Mouse (Mus musculus) intestine, postnatal 0 days (tissue): ENCODE data around the gene Nup205. TPM values are rescaled to one million over a fixed set of nuclear protein-coding genes. Genes with fewer than 3 reads are reported as not detected.

Source experiments
- ATAC-seq: fragments of 200-750 bp; cut with Nextera tagmentation; 2 replicates; pipeline ENCODE4 v1.8.0; 2017; ENCODE audit warnings: mild to moderate bottlenecking, moderate TSS enrichment, moderate library complexity
- H3K27ac ChIP-seq: fragments of 300-500 bp; sonication (generic); 2 replicates; pipeline ENCODE4 v1.5.1; 2014; ENCODE audit warnings: mild to moderate bottlenecking, low read depth, low read length, moderate library complexity
- H3K27me3 ChIP-seq: fragments of 300-500 bp; sonication (generic); replicated peaks from 2 replicates; pipeline ENCODE4 v1.6.1; 2014; ENCODE audit warnings: low read length, mixed read lengths; ENCODE audit not compliant: control insufficient read depth, insufficient read depth
- H3K36me3 ChIP-seq: fragments of 300-500 bp; sonication (generic); 2 replicates; pipeline ENCODE4 v1.6.1; 2014; ENCODE audit warnings: mild to moderate bottlenecking, moderate library complexity; ENCODE audit not compliant: control insufficient read depth, insufficient read depth
- H3K4me1 ChIP-seq: fragments of 300-500 bp; sonication (generic); replicated peaks from 2 replicates; pipeline ENCODE4 v1.6.1; 2014; ENCODE audit warnings: antibody characterized with exemption, low read length, mixed read lengths; ENCODE audit not compliant: control insufficient read depth, insufficient read depth
- H3K4me2 ChIP-seq: fragments of 300-500 bp; sonication (generic); replicated peaks from 2 replicates; pipeline ENCODE4 v1.6.1; 2014; ENCODE audit warnings: low read depth, mild to moderate bottlenecking, moderate library complexity
- H3K4me3 ChIP-seq: fragments of 300-500 bp; sonication (generic); 2 replicates; pipeline ENCODE4 v1.5.1; 2014; ENCODE audit warnings: low read depth, low read length
- H3K9ac ChIP-seq: fragments of 300-500 bp; sonication (generic); 2 replicates; pipeline ENCODE4 v1.6.1; 2014; ENCODE audit warnings: mild to moderate bottlenecking, low read depth, low read length
- H3K9me3 ChIP-seq: fragments of 300-500 bp; sonication (generic); 2 replicates; pipeline ENCODE4 v1.6.1; 2016; ENCODE audit warnings: mixed run types; ENCODE audit not compliant: control insufficient read depth
- CTCF ChIP-seq: sonication (generic); IDR thresholded peaks from 2 replicates; pipeline ENCODE4 v1.5.1; 2016; ENCODE audit warnings: low read depth, mild to moderate bottlenecking, control low read depth, antibody characterized with exemption, moderate library complexity
- WGBS: fragments of 180-500 bp; shearing (Covaris S2); extraction: QIAGEN DNeasy Blood & Tissue Kit; methylation state at CpG from one replicate; pipeline ENCODE4 v1.1.7; 2014; 5-methylcytosine and 5-hydroxymethylcytosine counted together
- polyA plus RNA-seq: library from polyadenylated mRNA; unstranded; fragments of >200 nt; fragmentation: Nextera tagmentation; extraction: Ambion mirVana; gene quantifications from 2 replicates; pipeline ENCODE4 v1.2.1, GENCODE M21; 2015

Nup205 gene
- polyA plus RNA-seq, 1 experiment from 2014 or later = 7.7 TPM

DNA sequence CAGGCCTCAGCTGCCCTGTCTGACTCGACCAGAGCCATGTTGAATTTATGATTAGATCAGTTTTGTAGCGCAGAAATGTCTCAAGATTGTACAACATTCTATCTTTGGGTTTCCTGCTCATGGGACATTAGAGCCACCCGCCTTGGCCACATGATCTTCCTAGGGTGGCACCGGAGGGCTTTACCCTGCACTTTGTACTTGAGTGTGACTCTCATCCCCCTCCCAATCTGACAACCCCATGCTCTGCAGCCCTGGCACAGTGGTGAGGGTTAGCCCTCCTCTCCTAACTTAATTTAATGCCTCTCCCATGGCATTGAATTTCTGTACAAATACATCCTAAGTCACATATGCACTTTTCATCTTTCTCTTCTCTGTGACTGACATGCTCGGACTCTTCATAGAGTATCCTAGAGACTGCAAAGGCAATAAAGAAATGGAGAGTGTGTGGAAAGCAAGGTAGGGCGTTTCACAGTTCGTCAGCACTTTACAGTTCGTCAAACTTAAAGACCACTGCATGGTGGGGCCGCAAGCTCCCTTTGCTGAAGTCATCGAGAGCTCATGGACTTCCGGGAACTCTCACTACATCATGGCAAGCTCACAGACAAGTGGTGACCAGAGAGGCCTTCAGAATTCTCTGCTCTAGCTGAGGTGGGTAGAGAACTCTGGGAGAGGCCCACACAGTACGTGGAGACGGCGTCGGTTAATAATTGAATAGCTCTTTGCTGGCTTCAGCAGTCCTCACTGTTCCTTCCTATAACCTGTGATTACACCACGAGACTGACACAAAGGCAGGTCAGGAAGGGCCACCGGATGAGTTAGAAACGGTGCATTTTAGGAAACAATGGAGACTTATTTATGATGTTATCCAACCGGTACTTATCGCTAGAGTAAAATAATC is 94.9 kb downstream of the Nup205 start:
- Histone ChIP-seq H3K9me3 (no peaks in the 10 kb centered on the region), H3K9ac (no peak overlapping the region), H3K4me1 (peaks cover 5% of the 10 kb centered on the region), H3K4me3 (no peak overlapping the region), H3K27ac (peak overlapping the region; percentile 41), H3K4me2 (peak overlapping the region; percentile 27; the same call in 1 of the 2 replicates), H3K36me3 (no peaks in the 10 kb centered on the region), H3K27me3 (no peaks in the 10 kb centered on the region)
- peak; percentile 96 for ATAC-seq
- TF ChIP-seq CTCF = no peak
- WGBS = 52% methylated on average over 20 of the region's 20 CpGs

DNA sequence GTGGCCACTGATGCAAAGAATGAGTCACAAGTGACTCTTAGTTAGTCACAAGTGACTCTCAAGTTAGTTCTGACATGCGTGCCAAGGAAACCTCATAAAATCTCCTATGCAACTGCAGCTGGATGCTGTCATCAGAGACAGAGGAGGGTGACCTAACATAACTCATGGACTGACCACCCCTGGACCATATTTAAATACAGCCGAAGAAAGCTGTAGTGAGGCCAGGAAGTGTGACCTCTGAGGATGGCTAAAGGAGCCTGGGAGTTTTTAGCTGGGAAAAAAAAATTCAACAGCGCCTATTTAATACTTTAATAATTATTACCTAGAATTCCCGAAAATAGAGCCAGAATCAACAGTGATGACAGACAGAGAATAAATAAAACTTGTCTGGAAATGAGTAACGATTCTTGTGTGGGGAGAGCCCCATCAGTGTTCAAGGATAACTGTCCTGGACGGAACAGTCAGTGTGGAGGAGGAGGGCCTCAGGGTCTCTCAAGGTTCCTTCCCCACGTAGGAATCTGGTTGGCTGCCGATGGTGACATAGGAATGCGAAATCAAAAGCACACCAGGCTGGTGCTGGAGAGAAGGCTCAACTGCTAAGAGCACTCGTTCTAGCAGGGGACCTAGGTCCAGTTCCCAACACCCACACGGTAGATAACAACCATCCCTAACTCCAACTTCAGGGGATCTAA is 96.3 kb downstream of the Nup205 start:
- no peaks in the 10 kb centered on the region for H3K36me3 ChIP-seq
- no peak overlapping the region for H3K4me2 ChIP-seq
- no peak overlapping the region for H3K27ac ChIP-seq
- no peak for ATAC-seq
- no peak for TF ChIP-seq CTCF
- H3K9ac ChIP-seq = no peak overlapping the region
- 64% methylated on average over 11 of the region's 11 CpGs for WGBS
- peaks cover 5% of the 10 kb centered on the region for H3K4me1 ChIP-seq
- H3K9me3 ChIP-seq = no peaks in the 10 kb centered on the region
- no peak overlapping the region for H3K4me3 ChIP-seq
- no peaks in the 10 kb centered on the region for H3K27me3 ChIP-seq

DNA sequence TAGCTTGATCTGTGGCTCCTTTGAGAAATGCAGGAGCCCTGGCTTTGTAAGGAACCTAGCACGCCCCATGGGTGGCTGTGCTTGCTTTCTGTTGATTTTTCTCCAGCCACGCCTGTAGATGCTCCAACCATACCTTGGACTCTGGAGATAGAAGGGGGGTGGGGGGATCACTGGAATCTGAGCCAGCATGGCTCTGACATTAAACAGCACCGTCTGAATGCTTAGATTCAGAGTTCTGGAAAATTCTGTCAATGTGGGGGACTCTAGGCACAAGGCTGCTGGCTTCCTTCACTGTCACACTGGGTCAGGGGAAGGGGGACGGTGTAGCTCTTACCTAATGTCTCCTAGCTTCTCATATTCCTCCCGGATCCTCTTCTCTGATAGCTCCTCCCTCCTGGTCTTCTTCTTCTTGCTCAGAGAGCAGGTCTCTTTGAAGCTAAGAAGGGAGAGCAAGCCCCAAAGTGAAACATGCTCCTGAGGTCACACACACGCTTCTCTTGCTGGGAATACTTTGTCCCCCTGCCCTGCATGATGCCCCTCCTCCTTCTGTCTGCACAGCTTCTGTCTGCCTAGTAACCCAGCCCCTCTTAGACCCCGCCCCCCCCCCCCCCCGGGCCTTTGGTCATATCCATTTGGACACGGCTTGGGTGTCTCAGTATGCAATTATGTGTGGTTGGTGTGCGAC is 100.8 kb downstream of the Nup205 start:
- no peak overlapping the region for H3K9ac ChIP-seq
- no peaks in the 10 kb centered on the region for H3K4me1 ChIP-seq
- H3K27me3 ChIP-seq = no peaks in the 10 kb centered on the region
- H3K27ac ChIP-seq = no peak overlapping the region
- no peak overlapping the region for H3K4me2 ChIP-seq
- no peak overlapping the region for H3K4me3 ChIP-seq
- no peaks in the 10 kb centered on the region for H3K36me3 ChIP-seq
- TF ChIP-seq CTCF = no peak
- H3K9me3 ChIP-seq = no peaks in the 10 kb centered on the region
- WGBS = 34% methylated on average over 10 of the region's 10 CpGs
- ATAC-seq = no peak

DNA sequence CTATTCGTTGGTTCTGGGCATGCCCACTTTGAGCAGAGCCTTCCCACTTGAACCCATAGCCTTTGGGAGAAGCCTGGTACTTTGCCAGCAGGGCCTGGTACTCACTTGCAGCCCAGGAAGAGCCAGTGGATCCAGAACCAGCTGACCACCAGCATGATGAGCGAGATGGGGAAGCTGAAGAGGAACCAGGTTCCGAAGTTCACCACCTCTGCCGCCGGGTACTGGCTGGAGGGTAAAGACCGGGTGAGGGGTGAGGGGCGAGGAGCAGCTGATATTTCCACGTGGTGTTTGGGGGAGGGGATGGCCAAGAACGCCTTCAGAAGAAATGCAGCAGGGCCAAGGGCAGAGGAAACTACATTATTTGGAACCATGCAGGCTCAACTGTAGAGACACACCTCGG is 102.1 kb downstream of the Nup205 start:
- Histone ChIP-seq H3K27ac (no peak overlapping the region), H3K36me3 (no peaks in the 10 kb centered on the region), H3K27me3 (no peaks in the 10 kb centered on the region), H3K4me1 (no peaks in the 10 kb centered on the region), H3K9ac (no peak overlapping the region), H3K4me3 (no peak overlapping the region), H3K4me2 (no peak overlapping the region), H3K9me3 (no peaks in the 10 kb centered on the region)
- WGBS = 76% methylated on average over 10 of the region's 10 CpGs
- TF ChIP-seq CTCF = no peak
- ATAC-seq = no peak

DNA sequence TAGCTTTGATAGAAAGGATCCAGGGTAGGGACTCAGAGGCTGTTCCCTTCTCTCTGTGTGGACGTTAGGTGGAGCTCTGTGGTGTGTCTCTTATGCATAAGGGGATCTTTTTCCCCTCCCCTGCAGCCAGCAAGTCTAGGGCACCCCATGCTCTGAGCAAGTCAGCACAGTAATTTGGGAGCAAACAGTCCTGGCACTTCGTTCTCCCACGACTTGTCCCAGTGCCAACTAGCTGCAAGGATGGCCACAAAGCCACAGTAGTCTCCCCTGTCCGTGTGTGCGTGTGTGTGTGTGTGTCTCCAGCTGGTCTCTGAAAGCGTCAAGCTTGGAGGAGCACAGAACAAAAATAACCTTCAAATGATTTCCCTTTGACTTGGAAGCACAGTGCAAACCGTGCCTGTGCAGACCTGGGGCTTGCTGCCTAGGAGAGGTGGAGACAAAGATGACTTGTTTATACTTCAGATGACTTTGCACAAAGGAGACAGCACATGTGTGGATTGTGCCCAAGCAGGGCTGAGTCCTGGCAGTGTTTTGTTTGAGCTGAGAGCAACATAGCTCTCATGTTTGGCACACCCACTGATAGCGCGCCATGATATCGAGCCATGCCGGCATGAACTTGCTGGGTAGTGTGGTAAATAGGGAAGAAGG is 111.0 kb downstream of the Nup205 start:
- H3K27ac ChIP-seq = no peak overlapping the region

DNA sequence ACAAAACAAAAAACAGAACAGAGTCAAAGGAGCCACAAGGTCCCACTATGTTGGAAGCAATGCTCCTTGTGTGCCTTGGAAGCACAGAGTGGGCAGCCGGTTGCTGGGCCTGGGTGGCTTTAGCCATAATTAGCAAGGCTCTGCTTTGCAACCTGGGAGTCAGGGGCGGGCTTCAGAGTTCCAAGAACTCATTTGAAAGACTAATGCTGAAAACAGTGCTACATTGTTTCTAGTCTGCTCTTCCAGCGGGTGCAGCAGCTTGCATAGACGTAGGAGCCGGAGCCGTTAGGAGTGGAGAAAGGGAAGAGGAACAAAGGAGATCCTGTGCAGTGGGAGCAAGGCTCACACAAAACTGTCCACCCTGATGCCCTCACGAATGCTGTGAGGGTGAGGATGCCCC is 111.7 kb downstream of the Nup205 start:
- no peak overlapping the region for H3K27ac ChIP-seq
- no peaks in the 10 kb centered on the region for H3K4me1 ChIP-seq
- no peak overlapping the region for H3K9ac ChIP-seq
- H3K4me2 ChIP-seq = no peak overlapping the region
- no peaks in the 10 kb centered on the region for H3K27me3 ChIP-seq
- H3K4me3 ChIP-seq = no peak overlapping the region
- no peak for ATAC-seq
- no peaks in the 10 kb centered on the region for H3K9me3 ChIP-seq
- TF ChIP-seq CTCF = no peak
- WGBS = 56% methylated on average over 7 of the region's 7 CpGs
- H3K36me3 ChIP-seq = no peaks in the 10 kb centered on the region

More for the DNA sequence above, 111.0 kb downstream of the Nup205 start:
- Histone ChIP-seq H3K4me3 (no peak overlapping the region), H3K4me2 (no peak overlapping the region), H3K4me1 (no peaks in the 10 kb centered on the region), H3K27me3 (no peaks in the 10 kb centered on the region), H3K36me3 (no peaks in the 10 kb centered on the region), H3K9me3 (no peaks in the 10 kb centered on the region), H3K9ac (no peak overlapping the region)
- WGBS = 65% methylated on average over 11 of the region's 11 CpGs
- 0 out of 2 replicates have a peak, but pooled peaks have one; percentile 21 for TF ChIP-seq CTCF
- no peak for ATAC-seq
